Mouse (Mus musculus) brain, embryonic 14.5 days (tissue): Measurements from ENCODE around the gene Stxbp4.

Experiments used
- CTCF ChIP-seq: fragments of 200-500 bp; IDR thresholded peaks from 2 replicates; pipeline ENCODE4 v1.5.1; 2012; ENCODE audit warnings: inconsistent platforms, mild to moderate bottlenecking, moderate library complexity, borderline replicate concordance; ENCODE audit not compliant: insufficient read depth, insufficient read length; ENCODE audit errors: extremely low read depth
- POLR2A ChIP-seq: fragments of 200-500 bp; IDR thresholded peaks from 2 replicates; pipeline ENCODE4 v1.6.1; 2012; ENCODE audit warnings: mild to moderate bottlenecking, inconsistent platforms, borderline replicate concordance; ENCODE audit not compliant: poor library complexity, insufficient read depth, insufficient read length, severe bottlenecking; ENCODE audit errors: extremely low read depth

DNA sequence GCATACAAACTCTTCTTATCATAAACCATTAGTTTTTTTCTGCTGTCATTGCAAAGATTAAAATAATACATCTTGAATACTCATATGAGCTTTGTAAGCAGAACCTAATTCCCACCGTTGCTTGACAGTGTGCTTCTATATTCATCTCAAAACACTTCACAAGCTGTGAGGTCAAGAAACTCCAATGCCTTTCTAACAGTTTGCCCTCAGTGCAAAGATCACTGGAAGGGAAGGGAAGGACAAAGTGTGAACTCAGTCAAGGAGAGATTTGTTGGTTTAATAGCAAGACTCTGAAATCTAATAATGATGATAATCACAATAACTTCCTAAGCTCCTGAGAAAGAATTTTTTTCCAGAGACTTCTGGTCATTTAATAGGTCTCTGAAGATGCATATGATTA lies 10.1 kb downstream of the Stxbp4 start:
- no peak for TF ChIP-seq CTCF
- TF ChIP-seq POLR2A = no peak
